Mouse (Mus musculus): ENCODE data around the gene Rasip1. TPM values are rescaled to one million over a fixed set of nuclear protein-coding genes. Genes with fewer than 3 reads are reported as not detected.

Rasip1 gene
- polyA plus RNA-seq, 1 experiment from 2014 or later, result 9.3 TPM

- WGBS, result 47% methylated on average over 13 of the region's 13 CpGs
- H3K36me3 ChIP-seq (ENCODE audit: control insufficient read depth, insufficient read depth, low read length), result no peaks in the 10 kb centered on the region
- no peak overlapping the region for H3K9ac ChIP-seq (ENCODE audit: low read depth, low read length)
- H3K4me2 ChIP-seq, result no peak overlapping the region
- H3K4me3 ChIP-seq (ENCODE audit: low read depth, low read length), result no peak overlapping the region
- ATAC-seq (replicated peaks; ENCODE audit: low FRiP score) (no peak), DNase-seq (ENCODE audit: low spot score) (no peak)
- no peaks in the 10 kb centered on the region for H3K27me3 ChIP-seq (replicated peaks; ENCODE audit: control insufficient read depth, insufficient read depth, low read length)
- no peak overlapping the region for H3K27ac ChIP-seq (ENCODE audit: low read depth, low read length)
- 0 out of 2 replicates have a peak, but pooled peaks cover 2% of the 10 kb centered on the region for H3K4me1 ChIP-seq (replicated peaks; ENCODE audit: control insufficient read depth, insufficient read depth, low read length)
- no peaks in the 10 kb centered on the region for H3K9me3 ChIP-seq (ENCODE audit: control insufficient read depth, low read length)
Measured at GRCm38 (mm10) chr7:45665303-45666138, 38.2 kb downstream of the Rasip1 start.

- 77% methylated on average over 7 of the region's 7 CpGs for WGBS
- no peaks in the 10 kb centered on the region for H3K36me3 ChIP-seq (ENCODE audit: control insufficient read depth, insufficient read depth, low read length)
- no peak within 1 kb of the TSS for H3K4me2 ChIP-seq
- H3K27ac ChIP-seq (ENCODE audit: low read depth, low read length), result no peak within 1 kb of the TSS
- H3K27me3 ChIP-seq (replicated peaks; ENCODE audit: control insufficient read depth, insufficient read depth, low read length), result no peaks in the 10 kb centered on the region
- H3K9ac ChIP-seq (ENCODE audit: low read depth, low read length), result no peak within 1 kb of the TSS
- H3K4me3 ChIP-seq (ENCODE audit: low read depth, low read length), result no peak within 1 kb of the TSS
- ATAC-seq (replicated peaks; ENCODE audit: low FRiP score) (no peak), DNase-seq (ENCODE audit: low spot score) (no peak)
- no peaks in the 10 kb centered on the region for H3K9me3 ChIP-seq (ENCODE audit: control insufficient read depth, low read length)
- peaks cover 2% of the 10 kb centered on the region; the same call in 1 of the 2 replicates for H3K4me1 ChIP-seq (replicated peaks; ENCODE audit: control insufficient read depth, insufficient read depth, low read length)
Measured at GRCm38 (mm10) chr7:45666161-45666560, 38.9 kb downstream of the Rasip1 start, which contains the start of gene Fut2. TSS of gene Fut2 (minus strand) at chr7:45666394.

DNA sequence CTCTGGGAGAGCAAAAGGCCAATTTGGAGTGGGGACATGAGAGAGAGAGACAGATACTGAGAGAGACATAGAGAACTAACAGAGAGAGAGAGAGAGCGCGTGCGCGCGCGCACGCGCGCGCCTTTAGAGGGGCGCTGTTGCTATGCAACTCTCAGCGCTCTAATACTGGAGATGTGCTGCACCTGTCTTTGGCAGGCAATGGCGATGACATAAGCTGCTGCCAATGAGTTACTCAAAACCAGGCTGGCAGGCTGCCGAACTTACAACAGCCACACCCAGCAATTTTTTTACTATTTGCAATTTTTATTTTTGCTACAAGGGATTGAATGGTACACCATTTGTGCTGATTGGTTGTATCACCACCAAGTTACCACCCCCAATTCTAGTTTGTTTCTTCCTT, 40.5 kb downstream of the Rasip1 start:
- Histone ChIP-seq H3K4me3 (ENCODE audit: low read depth, low read length) (no peak overlapping the region), H3K27ac (ENCODE audit: low read depth, low read length) (no peak overlapping the region), H3K9me3 (ENCODE audit: control insufficient read depth, low read length) (no peaks in the 10 kb centered on the region), H3K36me3 (ENCODE audit: control insufficient read depth, insufficient read depth, low read length) (no peaks in the 10 kb centered on the region), H3K4me2 (no peak overlapping the region), H3K4me1 (replicated peaks; ENCODE audit: control insufficient read depth, insufficient read depth, low read length) (peaks cover 2% of the 10 kb centered on the region; the same call in 1 of the 2 replicates), H3K27me3 (replicated peaks; ENCODE audit: control insufficient read depth, insufficient read depth, low read length) (no peaks in the 10 kb centered on the region), H3K9ac (ENCODE audit: low read depth, low read length) (no peak overlapping the region)
- ATAC-seq (replicated peaks; ENCODE audit: low FRiP score), result no peak
- WGBS, result 76% methylated on average over 14 of the region's 14 CpGs
- DNase-seq (ENCODE audit: low spot score), result no peak

- 91% methylated on average over 9 of the region's 9 CpGs for WGBS
Measured at GRCm38 (mm10) chr7:45668921-45669320, 41.6 kb downstream of the Rasip1 start.

GRCm38 (mm10) chr7:45677627-45678295, 50.5 kb downstream of the Rasip1 start:
- DNase-seq (ENCODE audit: low spot score) (no peak), ATAC-seq (replicated peaks; ENCODE audit: low FRiP score) (no peak)
- H3K4me3 ChIP-seq (ENCODE audit: low read depth, low read length), result no peak overlapping the region

More at GRCm38 (mm10) chr7:45668921-45669320, 41.6 kb downstream of the Rasip1 start:
- Histone ChIP-seq H3K4me2 (no peak overlapping the region), H3K27ac (ENCODE audit: low read depth, low read length) (no peak overlapping the region), H3K4me1 (replicated peaks; ENCODE audit: control insufficient read depth, insufficient read depth, low read length) (peaks cover 2% of the 10 kb centered on the region; the same call in 1 of the 2 replicates), H3K36me3 (ENCODE audit: control insufficient read depth, insufficient read depth, low read length) (no peaks in the 10 kb centered on the region), H3K9me3 (ENCODE audit: control insufficient read depth, low read length) (no peaks in the 10 kb centered on the region), H3K9ac (ENCODE audit: low read depth, low read length) (no peak overlapping the region), H3K4me3 (ENCODE audit: low read depth, low read length) (no peak overlapping the region), H3K27me3 (replicated peaks; ENCODE audit: control insufficient read depth, insufficient read depth, low read length) (no peaks in the 10 kb centered on the region)
- DNase-seq (ENCODE audit: low spot score), result no peak
- no peak for ATAC-seq (replicated peaks; ENCODE audit: low FRiP score)

GRCm38 (mm10) chr7:45678513-45678912, 51.2 kb downstream of the Rasip1 start:
- Histone ChIP-seq H3K4me1 (replicated peaks; ENCODE audit: control insufficient read depth, insufficient read depth, low read length) (peaks cover 7% of the 10 kb centered on the region; the same call in 1 of the 2 replicates), H3K27me3 (replicated peaks; ENCODE audit: control insufficient read depth, insufficient read depth, low read length) (no peaks in the 10 kb centered on the region), H3K36me3 (ENCODE audit: control insufficient read depth, insufficient read depth, low read length) (no peaks in the 10 kb centered on the region), H3K4me3 (ENCODE audit: low read depth, low read length) (no peak overlapping the region), H3K9me3 (ENCODE audit: control insufficient read depth, low read length) (no peaks in the 10 kb centered on the region), H3K9ac (ENCODE audit: low read depth, low read length) (no peak overlapping the region), H3K4me2 (no peak overlapping the region), H3K27ac (ENCODE audit: low read depth, low read length) (no peak overlapping the region)
- WGBS, result 83% methylated on average over 14 of the region's 14 CpGs
- DNase-seq (ENCODE audit: low spot score) (no peak), ATAC-seq (replicated peaks; ENCODE audit: low FRiP score) (no peak)

More at GRCm38 (mm10) chr7:45677627-45678295, 50.5 kb downstream of the Rasip1 start:
- H3K27me3 ChIP-seq (replicated peaks; ENCODE audit: control insufficient read depth, insufficient read depth, low read length), result no peaks in the 10 kb centered on the region
- no peaks in the 10 kb centered on the region for H3K9me3 ChIP-seq (ENCODE audit: control insufficient read depth, low read length)
- no peak overlapping the region for H3K4me2 ChIP-seq
- no peak overlapping the region for H3K9ac ChIP-seq (ENCODE audit: low read depth, low read length)
- H3K36me3 ChIP-seq (ENCODE audit: control insufficient read depth, insufficient read depth, low read length), result no peaks in the 10 kb centered on the region
- no peak overlapping the region for H3K27ac ChIP-seq (ENCODE audit: low read depth, low read length)
- H3K4me1 ChIP-seq (replicated peaks; ENCODE audit: control insufficient read depth, insufficient read depth, low read length), result peaks cover 7% of the 10 kb centered on the region; the same call in 1 of the 2 replicates
- 73% methylated on average over 7 of the region's 7 CpGs for WGBS

DNA sequence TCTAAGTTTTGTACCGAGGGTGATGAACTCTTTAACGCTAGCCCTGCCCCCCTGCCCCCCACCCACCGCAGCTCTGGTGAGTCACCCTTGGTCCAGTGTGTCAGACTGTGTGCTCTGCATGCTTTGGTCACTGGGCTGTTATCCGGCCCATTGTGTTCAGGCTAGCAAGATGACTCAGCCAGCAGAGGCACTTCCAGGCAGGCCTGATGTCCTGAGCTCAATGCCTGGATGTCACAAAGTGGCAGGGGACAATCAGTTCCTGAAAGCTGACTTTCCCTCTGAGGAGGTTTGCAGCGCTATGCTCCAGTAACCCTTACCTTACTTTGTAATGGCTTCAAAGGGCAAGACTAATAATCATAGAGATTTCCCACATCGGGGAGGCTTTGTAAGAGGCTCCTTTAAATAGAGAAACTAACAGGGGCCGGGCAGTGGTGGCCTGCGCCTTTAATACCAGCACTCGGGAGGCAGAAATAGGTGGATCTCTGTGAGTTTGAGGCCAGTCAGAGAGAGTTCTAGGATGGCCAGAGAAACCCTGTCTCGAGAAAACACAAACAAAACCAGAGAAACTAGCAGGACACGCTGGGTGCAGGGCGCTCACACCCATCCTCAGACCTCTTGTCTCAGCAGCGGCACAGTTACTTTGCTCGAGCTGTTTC, 52.8 kb downstream of the Rasip1 start:
- H3K4me2 ChIP-seq, result no peak overlapping the region
- H3K27me3 ChIP-seq (replicated peaks; ENCODE audit: control insufficient read depth, insufficient read depth, low read length), result no peaks in the 10 kb centered on the region
- no peak overlapping the region for H3K27ac ChIP-seq (ENCODE audit: low read depth, low read length)
- H3K4me3 ChIP-seq (ENCODE audit: low read depth, low read length), result no peak overlapping the region
- WGBS, result 72% methylated on average over 14 of the region's 14 CpGs
- H3K9me3 ChIP-seq (ENCODE audit: control insufficient read depth, low read length), result no peaks in the 10 kb centered on the region
- no peaks in the 10 kb centered on the region for H3K36me3 ChIP-seq (ENCODE audit: control insufficient read depth, insufficient read depth, low read length)
- ATAC-seq (replicated peaks; ENCODE audit: low FRiP score) (no peak), DNase-seq (ENCODE audit: low spot score) (no peak)
- no peak overlapping the region for H3K9ac ChIP-seq (ENCODE audit: low read depth, low read length)
- H3K4me1 ChIP-seq (replicated peaks; ENCODE audit: control insufficient read depth, insufficient read depth, low read length), result peaks cover 7% of the 10 kb centered on the region; the same call in 1 of the 2 replicates

GRCm38 (mm10) chr7:45681046-45681736, 53.9 kb downstream of the Rasip1 start:
- H3K4me2 ChIP-seq, result no peak overlapping the region
- ATAC-seq (replicated peaks; ENCODE audit: low FRiP score), result no peak
- H3K27me3 ChIP-seq (replicated peaks; ENCODE audit: control insufficient read depth, insufficient read depth, low read length), result no peaks in the 10 kb centered on the region
- no peak overlapping the region for H3K4me3 ChIP-seq (ENCODE audit: low read depth, low read length)
- H3K9me3 ChIP-seq (ENCODE audit: control insufficient read depth, low read length), result no peaks in the 10 kb centered on the region
- no peaks in the 10 kb centered on the region for H3K36me3 ChIP-seq (ENCODE audit: control insufficient read depth, insufficient read depth, low read length)
- DNase-seq (ENCODE audit: low spot score), result no peak
- H3K27ac ChIP-seq (ENCODE audit: low read depth, low read length), result no peak overlapping the region
- WGBS, result 63% methylated on average over 8 of the region's 8 CpGs
- H3K9ac ChIP-seq (ENCODE audit: low read depth, low read length), result no peak overlapping the region
- H3K4me1 ChIP-seq (replicated peaks; ENCODE audit: control insufficient read depth, insufficient read depth, low read length), result peaks cover 7% of the 10 kb centered on the region; the same call in 1 of the 2 replicates
